ENCODE assay signal across 30 mouse cellular contexts in the genomic region with DNA sequence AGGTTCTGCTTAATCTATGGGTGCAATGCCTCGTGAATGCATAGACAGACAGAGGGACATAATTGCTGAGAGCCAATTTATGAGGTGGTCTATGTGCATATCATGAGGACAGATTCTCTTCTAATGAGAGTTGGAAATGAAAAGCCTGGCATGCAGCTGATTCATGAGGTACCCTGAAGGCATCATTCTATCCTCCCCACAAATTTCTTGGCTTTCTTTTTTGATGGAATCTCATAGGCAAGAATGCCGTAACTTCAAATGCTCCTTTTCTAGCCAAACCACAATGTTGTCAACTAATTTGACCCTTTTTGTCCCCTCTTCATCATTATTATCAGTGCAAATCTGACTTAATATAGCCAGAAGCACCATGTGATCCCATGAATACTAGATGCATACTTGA.
DNase-seq lines count a peak whose midpoint lies in the region; ATAC-seq and TF ChIP-seq lines count a peak whose summit lies in the region.
"Had no signal": no experiment of that assay in that cellular context is flagged by ENCODE, and none has a peak within 500 bp of the region (broad histone marks: within the 10 kb centered on the region; RNA-seq: fewer than 3 reads in every experiment).

No protein-coding gene starts in this region.

- H3K27ac ChIP-seq in heart, embryonic 10.5 days: no peak overlapping the region
- H3K27ac ChIP-seq in midbrain, embryonic 15.5 days: no peak overlapping the region
- H3K27ac ChIP-seq: embryonic facial prominence, embryonic 12.5 days; embryonic facial prominence, embryonic 15.5 days; forebrain, embryonic 10.5 days; forebrain, embryonic 12.5 days had no signal

- H3K4me2 ChIP-seq in midbrain, embryonic 15.5 days: no peak overlapping the region
- H3K4me2 ChIP-seq: embryonic facial prominence, embryonic 12.5 days; embryonic facial prominence, embryonic 15.5 days; forebrain, embryonic 12.5 days had no signal

- CTCF ChIA-PET in Patski (lab: Charles Lee): no interaction called here

- in situ Hi-C loops in Patski (cut with MboI; ENCODE audit: low pct_unique_long_range_greater_than_20kb): no loop called here

- no peaks in the 10 kb centered on the region for H3K36me3 ChIP-seq in heart, embryonic 10.5 days
- H3K36me3 ChIP-seq in midbrain, embryonic 15.5 days (replicated peaks): no peaks in the 10 kb centered on the region
- H3K36me3 ChIP-seq: embryonic facial prominence, embryonic 12.5 days; embryonic facial prominence, embryonic 15.5 days; forebrain, embryonic 10.5 days; forebrain, embryonic 12.5 days; G1E had no signal

- H3K27me3 ChIP-seq in heart, embryonic 10.5 days (ENCODE audit: insufficient read depth, poor library complexity, severe bottlenecking): no peaks in the 10 kb centered on the region
- H3K27me3 ChIP-seq in Patski: peaks cover 5% of the 10 kb centered on the region
- no peaks in the 10 kb centered on the region for H3K27me3 ChIP-seq in midbrain, embryonic 15.5 days (replicated peaks)
- H3K27me3 ChIP-seq: CH12.LX; embryonic facial prominence, embryonic 12.5 days; embryonic facial prominence, embryonic 15.5 days; forebrain, embryonic 12.5 days had no signal

- intact Hi-C loops in left cerebral cortex, postnatal 4 days (cut with DNase I): no loop called here

- no peak overlapping the region for H3K4me3 ChIP-seq in heart, embryonic 10.5 days
- H3K4me3 ChIP-seq in midbrain, embryonic 15.5 days: no peak overlapping the region
- H3K4me3 ChIP-seq: embryonic facial prominence, embryonic 12.5 days; embryonic facial prominence, embryonic 15.5 days; erythroblast, embryonic 14.5 days; forebrain, embryonic 10.5 days; forebrain, embryonic 12.5 days had no signal

- 82% methylated on average over 2 of the region's 2 CpGs for WGBS in heart, embryonic 10.5 days
- WGBS in midbrain, embryonic 15.5 days: 78% methylated on average over 2 of the region's 2 CpGs

- H3K9me3 ChIP-seq in heart, embryonic 10.5 days: no peaks in the 10 kb centered on the region
- no peaks in the 10 kb centered on the region for H3K9me3 ChIP-seq in midbrain, embryonic 15.5 days
- H3K9me3 ChIP-seq: embryonic facial prominence, embryonic 12.5 days; embryonic facial prominence, embryonic 15.5 days; forebrain, embryonic 10.5 days; forebrain, embryonic 12.5 days; G1E had no signal

- POLR2A ChIA-PET in Patski (lab: Charles Lee): no interaction called here

- no peak for TF ChIP-seq CTCF in Patski (IDR thresholded peaks at IDR 0.05)

- no peak overlapping the region for H3K9ac ChIP-seq in midbrain, embryonic 15.5 days
- H3K9ac ChIP-seq: embryonic facial prominence, embryonic 12.5 days; embryonic facial prominence, embryonic 15.5 days; forebrain, embryonic 12.5 days had no signal

- ATAC-seq in Patski: peak; percentile 73
- no peak for ATAC-seq in midbrain, embryonic 15.5 days (replicated peaks)
- ATAC-seq: activated CD4-positive, CD25-positive, alpha-beta regulatory T cell, adult 4 months; CD4-positive, CD25-positive, alpha-beta regulatory T cell, adult 4 months; forebrain, embryonic 14.5 days; forebrain, embryonic 16.5 days had no signal

- peak; percentile 45 for DNase-seq in heart, adult 11 months
- no peak for DNase-seq in heart, embryonic 10.5 days (ENCODE audit: low spot score)
- DNase-seq in 3T3-L1 (ENCODE audit: low read depth, low spot score) (peak; percentile 22), Patski (ENCODE audit: low read depth, low spot score) (peak; percentile 39), MN1 (ENCODE audit: low spot score) (no peak)
- DNase-seq in Muller cell, postnatal 12 days (ENCODE audit: inconsistent ontology term): peak; percentile 96
- no peak for DNase-seq in left cerebral cortex, postnatal 4 days
- DNase-seq: adrenal gland, adult 8-10 months; adrenal gland, postnatal 14 days; adrenal gland, postnatal 36 days; B cell, adult 2 months; cerebellum, adult 11 months; cerebellum, adult 18-20 months; cerebellum, adult 8-10 months; cerebellum, adult 9-11 months; cerebellum, postnatal 14 days; cerebellum, postnatal 36 days; embryo, embryonic 11 days had no signal

- H3K4me1 ChIP-seq in heart, embryonic 10.5 days: no peaks in the 10 kb centered on the region
- H3K4me1 ChIP-seq in midbrain, embryonic 15.5 days: no peaks in the 10 kb centered on the region
- H3K4me1 ChIP-seq: embryonic facial prominence, embryonic 12.5 days; embryonic facial prominence, embryonic 15.5 days; forebrain, embryonic 10.5 days; forebrain, embryonic 12.5 days had no signal

Comparison
In these comparisons a context has a peak if more than half of its experiments do, and no peak if none do; other contexts are left out.
1. DNase-seq: peak in heart, adult 11 months (single experiment), 3T3-L1 (single experiment), Muller cell, postnatal 12 days (single experiment) and Patski (single experiment); none in heart, embryonic 10.5 days (single experiment), MN1 (single experiment) and left cerebral cortex, postnatal 4 days (single experiment).